Mouse (Mus musculus) liver, embryonic 14.5 days (tissue): ENCODE measurements around the gene Rab43.

Experiments
- CTCF ChIP-seq: IDR thresholded peaks from 2 replicates; pipeline ENCODE4 v1.5.1; 2016; ENCODE audit warnings: antibody characterized with exemption, low read depth, control low read depth
- EP300 ChIP-seq: IDR thresholded peaks from 2 replicates; pipeline ENCODE4 v1.6.1; 2016; ENCODE audit warnings: antibody characterized with exemption, low read depth

DNA sequence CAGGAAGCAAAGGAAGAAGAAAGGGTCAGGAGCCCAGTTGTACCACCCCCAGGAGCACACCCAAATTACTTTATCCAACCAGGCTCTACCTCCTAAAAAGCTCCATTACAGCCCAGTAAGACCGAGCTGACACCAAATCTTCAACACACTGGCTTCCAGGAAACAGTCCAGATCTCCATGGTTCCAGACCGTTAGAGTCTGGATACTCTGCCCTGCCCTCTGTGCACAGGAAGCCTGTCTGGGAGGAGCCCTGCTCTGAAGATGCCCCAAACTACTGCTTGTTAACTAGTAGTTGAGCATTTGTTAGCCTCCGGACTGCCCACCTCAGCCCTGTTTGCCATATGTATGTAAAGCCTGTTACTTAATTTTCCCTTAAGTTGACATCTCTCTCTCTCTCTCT, 65.9 kb downstream of the Rab43 start:
- TF ChIP-seq CTCF: no peak
- no peak for TF ChIP-seq EP300
